Mouse (Mus musculus) limb, embryonic 11.5 days (tissue): Measurements from ENCODE around the gene Pcolce. TPM values are rescaled to one million over a fixed set of nuclear protein-coding genes. Genes with fewer than 3 reads are reported as not detected.
A peak's percentile ranks its signal among the peaks of the same experiment; 100 is the strongest.

Experiments used
- ATAC-seq: fragments of 200-750 bp; cut with Nextera tagmentation; 2 replicates; pipeline ENCODE4 v1.8.0; 2017; ENCODE audit warnings: low read depth; ENCODE audit not compliant: insufficient number of reproducible peaks, low FRiP score, low TSS enrichment
- DNase-seq: peaks from one replicate; pipeline ENCODE4 v3.0.0-alpha.2; 2015; ENCODE audit warnings: low spot score
- H3K27ac ChIP-seq: fragments of 300-500 bp; sonication (generic); replicated peaks from 2 replicates; pipeline ENCODE4 v1.5.1; 2014; ENCODE audit warnings: low read depth, mild to moderate bottlenecking, low read length
- H3K27me3 ChIP-seq: fragments of 300-500 bp; sonication (generic); 2 replicates; pipeline ENCODE4 v1.6.1; 2014; ENCODE audit warnings: mild to moderate bottlenecking, low read length, mixed read lengths; ENCODE audit not compliant: control insufficient read depth, insufficient read depth
- H3K36me3 ChIP-seq: fragments of 300-500 bp; sonication (generic); 2 replicates; pipeline ENCODE4 v1.6.1; 2014; ENCODE audit warnings: mild to moderate bottlenecking, low read length, moderate library complexity, mixed read lengths; ENCODE audit not compliant: control insufficient read depth, insufficient read depth
- H3K4me1 ChIP-seq: fragments of 300-500 bp; sonication (generic); 2 replicates; pipeline ENCODE4 v1.6.1; 2014; ENCODE audit warnings: low read length, mixed read lengths; ENCODE audit not compliant: control insufficient read depth, insufficient read depth
- H3K4me2 ChIP-seq: fragments of 300-500 bp; sonication (generic); 2 replicates; pipeline ENCODE4 v1.6.1; 2014; ENCODE audit warnings: low read depth, mild to moderate bottlenecking, moderate library complexity; ENCODE audit not compliant: severe bottlenecking
- H3K4me3 ChIP-seq: fragments of 300-500 bp; sonication (generic); 2 replicates; pipeline ENCODE4 v1.5.1; 2014; ENCODE audit warnings: low read depth, low read length
- H3K9ac ChIP-seq: fragments of 300-500 bp; sonication (generic); 2 replicates; pipeline ENCODE4 v1.6.1; 2014; ENCODE audit warnings: mild to moderate bottlenecking, low read length
- H3K9me3 ChIP-seq: fragments of 300-500 bp; sonication (generic); 2 replicates; pipeline ENCODE4 v1.6.1; 2016; ENCODE audit warnings: low read length; ENCODE audit not compliant: control insufficient read depth
- WGBS: fragments of 180-500 bp; shearing (Covaris S2); extraction: QIAGEN DNeasy Blood & Tissue Kit; methylation state at CpG from one replicate; pipeline ENCODE4 v1.1.7; 2014; 5-methylcytosine and 5-hydroxymethylcytosine counted together
- polyA plus RNA-seq: library from polyadenylated mRNA; unstranded; fragments of >200 nt; fragmentation: Nextera tagmentation; extraction: Ambion mirVana; gene quantifications from 2 replicates; pipeline ENCODE4 v1.2.1, GENCODE M21; 2014

The Pcolce gene
- polyA plus RNA-seq, 1 experiment from 2014 or later: 150 TPM

GRCm38 (mm10) chr5:137570691-137571586 lies 42.6 kb downstream of the Pcolce start:
- no peak overlapping the region for H3K9ac ChIP-seq
- ATAC-seq (no peak), DNase-seq (no peak)
- no peaks in the 10 kb centered on the region for H3K4me1 ChIP-seq
- H3K4me3 ChIP-seq: no peak overlapping the region
- no peaks in the 10 kb centered on the region for H3K36me3 ChIP-seq
- no peak overlapping the region for H3K4me2 ChIP-seq
- 84% methylated on average over 17 of the region's 17 CpGs for WGBS
- no peaks in the 10 kb centered on the region for H3K9me3 ChIP-seq
- no peak overlapping the region for H3K27ac ChIP-seq
- peaks cover 7% of the 10 kb centered on the region; the same call in 1 of the 2 replicates for H3K27me3 ChIP-seq

- Histone ChIP-seq H3K9ac (no peak overlapping the region), H3K27ac (no peak overlapping the region), H3K27me3 (peaks cover 7% of the 10 kb centered on the region; the same call in 1 of the 2 replicates), H3K4me2 (no peak overlapping the region), H3K9me3 (no peaks in the 10 kb centered on the region), H3K4me3 (no peak overlapping the region), H3K4me1 (no peaks in the 10 kb centered on the region), H3K36me3 (no peaks in the 10 kb centered on the region)
- WGBS: 67% methylated on average over 7 of the region's 7 CpGs
- no peak for ATAC-seq
- no peak for DNase-seq
Measured at GRCm38 (mm10) chr5:137570181-137570580, 43.4 kb downstream of the Pcolce start.

- H3K9ac ChIP-seq: no peak within 1 kb of the TSS
- WGBS: 32% methylated on average over 9 of the region's 9 CpGs
- H3K9me3 ChIP-seq: no peaks in the 10 kb centered on the region
- H3K27me3 ChIP-seq: peaks cover 7% of the 10 kb centered on the region; the same call in 1 of the 2 replicates
- peak; percentile 39 for DNase-seq
- no peak for ATAC-seq
- no peak within 1 kb of the TSS for H3K27ac ChIP-seq
- no peak within 1 kb of the TSS for H3K4me2 ChIP-seq
- no peaks in the 10 kb centered on the region for H3K36me3 ChIP-seq
- H3K4me3 ChIP-seq: no peak within 1 kb of the TSS
- no peaks in the 10 kb centered on the region for H3K4me1 ChIP-seq
Measured at GRCm38 (mm10) chr5:137569665-137570064, 43.9 kb downstream of the Pcolce start, which contains the start of gene Tfr2. Gene Tfr2 (plus strand): TSS chr5:137569840.

- H3K27me3 ChIP-seq: peaks cover 2% of the 10 kb centered on the region; the same call in 1 of the 2 replicates
- DNase-seq (no peak), ATAC-seq (no peak)
- H3K4me2 ChIP-seq: no peak overlapping the region
- no peaks in the 10 kb centered on the region for H3K4me1 ChIP-seq
- H3K27ac ChIP-seq: no peak overlapping the region
- WGBS: 68% methylated on average over 12 of the region's 12 CpGs
- no peak overlapping the region for H3K4me3 ChIP-seq
- H3K9me3 ChIP-seq: no peaks in the 10 kb centered on the region
- no peak overlapping the region for H3K9ac ChIP-seq
- H3K36me3 ChIP-seq: no peaks in the 10 kb centered on the region
Measured at GRCm38 (mm10) chr5:137569031-137569430, 44.6 kb downstream of the Pcolce start.

GRCm38 (mm10) chr5:137568223-137568798 lies 45.3 kb downstream of the Pcolce start:
- ATAC-seq: no peak
- WGBS: 82% methylated on average over 8 of the region's 8 CpGs
- no peak overlapping the region for H3K4me3 ChIP-seq
- no peaks in the 10 kb centered on the region for H3K27me3 ChIP-seq
- H3K36me3 ChIP-seq: no peaks in the 10 kb centered on the region
- no peak overlapping the region for H3K27ac ChIP-seq
- H3K4me2 ChIP-seq: no peak overlapping the region
- no peak for DNase-seq
- H3K4me1 ChIP-seq: no peaks in the 10 kb centered on the region
- no peaks in the 10 kb centered on the region for H3K9me3 ChIP-seq
- no peak overlapping the region for H3K9ac ChIP-seq

- DNase-seq: no peak
- no peak for ATAC-seq
- no peaks in the 10 kb centered on the region for H3K4me1 ChIP-seq
- H3K27ac ChIP-seq: no peak overlapping the region
- no peak overlapping the region for H3K9ac ChIP-seq
- no peaks in the 10 kb centered on the region for H3K27me3 ChIP-seq
- H3K9me3 ChIP-seq: no peaks in the 10 kb centered on the region
- 90% methylated on average over 5 of the region's 5 CpGs for WGBS
- H3K4me2 ChIP-seq: no peak overlapping the region
- H3K4me3 ChIP-seq: no peak overlapping the region
- no peaks in the 10 kb centered on the region for H3K36me3 ChIP-seq
Measured at GRCm38 (mm10) chr5:137566416-137566815, 47.2 kb downstream of the Pcolce start.

GRCm38 (mm10) chr5:137565744-137566143 lies 47.8 kb downstream of the Pcolce start:
- no peaks in the 10 kb centered on the region for H3K9me3 ChIP-seq
- DNase-seq (no peak), ATAC-seq (no peak)
- H3K4me1 ChIP-seq: no peaks in the 10 kb centered on the region
- H3K27ac ChIP-seq: no peak overlapping the region
- no peak overlapping the region for H3K4me3 ChIP-seq
- no peaks in the 10 kb centered on the region for H3K27me3 ChIP-seq
- WGBS: 74% methylated on average over 6 of the region's 6 CpGs
- no peak overlapping the region for H3K4me2 ChIP-seq
- H3K9ac ChIP-seq: no peak overlapping the region
- no peaks in the 10 kb centered on the region for H3K36me3 ChIP-seq

GRCm38 (mm10) chr5:137562965-137563364 lies 50.6 kb downstream of the Pcolce start:
- no peak for DNase-seq
- H3K9me3 ChIP-seq: no peaks in the 10 kb centered on the region
- H3K4me3 ChIP-seq: no peak overlapping the region
- ATAC-seq: no peak
- no peaks in the 10 kb centered on the region for H3K27me3 ChIP-seq
- H3K4me2 ChIP-seq: no peak overlapping the region
- no peak overlapping the region for H3K27ac ChIP-seq
- H3K9ac ChIP-seq: no peak overlapping the region
- 73% methylated on average over 10 of the region's 10 CpGs for WGBS
- no peaks in the 10 kb centered on the region for H3K4me1 ChIP-seq
- no peaks in the 10 kb centered on the region for H3K36me3 ChIP-seq
